Mouse (Mus musculus) C2C12 (cell line): Measurements from ENCODE around the gene Fgf11.

Experiments
- CTCF ChIP-seq: IDR thresholded peaks from one replicate; pipeline ENCODE4 v1.5.1; 2011; ENCODE audit not compliant: control insufficient read depth, insufficient read depth, insufficient read length
- MAX ChIP-seq: IDR thresholded peaks from one replicate; pipeline ENCODE4 v1.6.1; 2011; ENCODE audit warnings: mild to moderate bottlenecking, control low read depth

DNA sequence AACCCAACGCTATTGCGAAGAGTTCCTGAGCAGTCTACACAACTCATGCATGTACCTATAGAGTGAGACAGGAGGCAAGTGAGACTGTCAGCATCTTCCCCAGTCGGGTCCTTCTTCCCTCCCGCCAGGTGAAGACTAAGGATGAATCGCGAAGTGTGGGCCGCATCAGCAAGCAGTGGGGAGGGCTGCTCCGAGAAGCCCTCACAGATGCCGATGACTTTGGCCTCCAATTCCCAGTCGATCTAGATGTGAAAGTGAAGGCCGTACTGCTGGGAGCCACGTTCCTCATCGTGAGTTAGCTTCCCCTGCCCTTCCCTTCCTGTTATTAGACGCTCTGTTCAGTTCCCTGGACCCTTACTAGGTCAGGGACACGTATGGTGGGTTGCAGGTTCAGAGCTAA is 48.2 kb upstream of the Fgf11 start:
- no peak for TF ChIP-seq CTCF
- no peak for TF ChIP-seq MAX
